Mouse (Mus musculus) brain, embryonic 18.5 days (tissue): Measurements from ENCODE around the gene Mdm2.

Experiments
- DNase-seq: peaks from one replicate; pipeline ENCODE4 v3.0.0-alpha.2; 2012; ENCODE audit warnings: low read depth, low spot score

The Mdm2 gene

DNA sequence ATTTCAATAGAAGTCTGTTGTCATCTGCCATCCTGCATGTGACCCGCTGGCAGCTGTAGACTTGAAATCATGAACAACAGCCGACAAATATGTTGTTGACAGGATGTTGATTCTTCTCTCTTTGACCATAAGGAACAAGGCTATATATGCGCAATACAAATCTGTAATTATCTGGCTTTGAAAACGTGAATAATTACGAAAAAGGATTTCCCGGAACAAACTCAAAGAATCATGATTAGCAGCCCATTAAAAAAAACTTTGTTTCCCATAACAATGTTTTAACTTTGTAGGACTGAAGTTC lies 53.9 kb downstream of the Mdm2 start:
- DNase-seq, result no peak

DNA sequence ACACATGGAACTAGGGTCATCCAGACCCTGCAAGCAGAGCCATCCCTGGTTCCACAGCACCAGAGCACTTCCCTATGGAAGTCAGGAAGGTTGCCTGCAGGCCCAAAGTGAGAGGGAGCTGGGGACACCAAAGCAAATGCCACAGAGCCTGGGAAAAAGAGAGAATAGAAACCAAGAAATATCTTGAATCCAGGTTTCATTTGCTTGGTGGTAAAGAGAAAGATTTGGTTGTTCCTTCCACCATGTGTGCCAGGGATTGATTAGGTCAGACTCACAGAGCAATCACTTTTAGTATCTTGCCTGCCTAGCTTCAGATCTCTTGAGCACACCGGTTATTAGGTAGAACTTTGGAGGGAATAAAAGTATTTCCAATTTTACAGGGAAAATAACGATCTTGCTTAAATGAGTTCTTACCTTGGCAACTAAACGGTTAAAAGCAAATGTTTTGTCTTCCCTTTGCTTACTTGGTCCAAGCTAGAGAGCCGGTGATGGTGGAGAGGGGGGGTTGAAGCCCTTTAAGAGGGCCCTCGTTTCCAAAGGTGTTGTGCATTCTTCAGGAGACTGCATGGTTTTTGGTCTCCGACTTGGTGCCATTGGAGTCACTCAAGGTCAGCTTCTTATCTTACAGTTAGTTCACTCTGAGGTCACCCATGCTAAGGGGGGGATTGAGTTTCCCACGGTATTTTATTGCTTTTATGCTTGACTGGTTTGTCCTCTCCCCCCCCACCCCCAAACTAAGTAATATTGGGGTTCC lies 54.5 kb downstream of the Mdm2 start:
- DNase-seq, result no peak

- DNase-seq, result no peak
Measured at GRCm38 (mm10) chr10:117655460-117655859, 55.1 kb downstream of the Mdm2 start.

DNA sequence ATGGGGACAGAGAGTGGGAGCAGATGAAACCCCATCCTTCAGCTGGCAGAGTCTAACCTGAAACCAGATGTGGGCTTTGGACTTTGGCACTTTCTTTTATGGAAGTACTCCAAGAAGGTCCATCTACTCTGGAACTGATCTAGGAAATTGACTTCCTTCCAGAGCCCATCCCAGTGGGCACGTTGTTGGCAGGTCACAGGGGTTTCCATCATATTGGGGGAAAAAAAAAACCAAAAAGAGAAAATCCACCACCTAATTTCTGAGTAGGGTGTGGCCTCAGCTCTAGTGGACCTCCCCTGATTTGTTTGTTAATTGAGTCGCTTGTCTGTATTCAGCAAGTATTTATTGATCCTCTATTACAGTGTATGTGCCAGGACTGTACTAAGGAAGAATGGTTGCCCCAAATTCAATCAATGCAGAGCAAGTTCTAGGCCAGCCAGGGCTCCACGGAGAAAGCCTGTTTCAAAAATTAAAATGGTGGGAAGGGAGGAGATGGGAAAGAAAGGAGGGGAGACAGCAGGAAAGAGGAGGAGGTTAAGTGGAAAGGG lies 55.9 kb downstream of the Mdm2 start:
- no peak for DNase-seq

- no peak for DNase-seq
Measured at GRCm38 (mm10) chr10:117653779-117654173, 56.8 kb downstream of the Mdm2 start.

GRCm38 (mm10) chr10:117652930-117653778 lies 57.4 kb downstream of the Mdm2 start:
- no peak for DNase-seq

DNA sequence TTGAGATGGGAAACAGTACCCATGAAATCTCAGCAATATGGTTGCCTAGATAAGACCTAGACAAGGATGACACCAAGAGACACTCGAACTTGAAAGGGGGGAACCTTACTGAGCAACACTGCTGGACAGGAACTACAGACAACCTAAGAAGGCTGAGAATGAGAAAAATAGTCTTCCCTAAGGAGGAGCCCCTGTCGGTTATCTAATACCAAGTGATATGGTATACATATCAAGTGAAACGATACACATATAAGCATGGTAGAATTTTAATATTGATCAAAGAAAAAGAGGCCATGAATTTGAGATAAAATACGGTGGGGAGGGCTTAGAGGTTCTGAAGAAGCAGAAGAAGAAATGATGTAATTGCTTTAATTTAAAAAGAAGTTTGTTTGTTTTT lies 58.2 kb downstream of the Mdm2 start:
- no peak for DNase-seq

- DNase-seq, result no peak
Measured at GRCm38 (mm10) chr10:117651587-117652377, 58.8 kb downstream of the Mdm2 start.

GRCm38 (mm10) chr10:117650725-117651124 lies 59.8 kb downstream of the Mdm2 start:
- no peak for DNase-seq

GRCm38 (mm10) chr10:117650042-117650655 lies 60.4 kb downstream of the Mdm2 start:
- no peak for DNase-seq

GRCm38 (mm10) chr10:117649292-117650041 lies 61.1 kb downstream of the Mdm2 start:
- no peak for DNase-seq

DNA sequence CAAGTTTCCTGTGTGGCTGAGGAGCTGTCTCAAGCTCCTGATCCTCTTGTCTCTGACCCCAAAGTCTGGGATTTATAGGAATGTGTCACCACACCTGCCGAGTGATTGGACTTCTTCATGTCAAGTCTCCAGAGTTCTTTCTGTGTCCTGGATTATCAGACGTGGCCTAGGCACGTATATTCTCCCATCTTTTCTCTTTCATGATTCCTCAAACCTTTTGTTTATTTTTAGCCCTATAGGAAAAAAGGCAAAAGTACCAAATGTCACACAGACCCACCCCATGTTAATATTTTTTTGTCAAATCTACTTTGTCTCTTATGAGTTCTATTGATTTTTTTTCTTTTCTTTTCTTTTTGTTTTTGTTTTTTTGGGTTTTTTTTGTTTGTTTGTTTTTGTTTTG lies 61.9 kb downstream of the Mdm2 start:
- DNase-seq, result no peak

GRCm38 (mm10) chr10:117647964-117648472 lies 62.5 kb downstream of the Mdm2 start:
- DNase-seq, result no peak

- peak; percentile 32 for DNase-seq
Measured at GRCm38 (mm10) chr10:117647158-117647505, 63.4 kb downstream of the Mdm2 start.

- DNase-seq, result no peak
Measured at GRCm38 (mm10) chr10:117646482-117647157, 63.9 kb downstream of the Mdm2 start.

DNA sequence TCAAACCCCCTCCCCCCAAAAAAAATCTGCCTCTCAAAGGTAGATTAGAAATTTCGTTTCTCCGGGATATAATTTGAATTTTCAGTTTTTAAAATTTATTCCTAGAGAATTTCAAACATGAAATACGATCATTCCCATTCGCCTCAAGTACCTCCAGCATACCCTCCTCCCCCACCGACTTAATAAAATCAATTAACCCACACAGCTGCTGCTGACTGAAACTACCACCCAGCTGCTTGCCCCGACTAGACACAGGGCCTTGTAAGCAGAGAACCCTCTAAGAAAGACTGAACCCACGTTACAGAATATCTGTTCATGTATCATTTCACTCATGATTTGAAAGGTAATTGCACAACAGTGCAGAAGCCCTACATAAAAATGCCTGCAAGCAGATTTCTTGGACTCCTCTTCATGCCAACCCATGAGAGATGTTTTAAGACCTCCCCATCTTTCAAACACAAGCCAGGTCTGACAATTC lies 65.0 kb downstream of the Mdm2 start:
- no peak for DNase-seq

- no peak for DNase-seq
Measured at GRCm38 (mm10) chr10:117644828-117645227, 65.7 kb downstream of the Mdm2 start.

DNA sequence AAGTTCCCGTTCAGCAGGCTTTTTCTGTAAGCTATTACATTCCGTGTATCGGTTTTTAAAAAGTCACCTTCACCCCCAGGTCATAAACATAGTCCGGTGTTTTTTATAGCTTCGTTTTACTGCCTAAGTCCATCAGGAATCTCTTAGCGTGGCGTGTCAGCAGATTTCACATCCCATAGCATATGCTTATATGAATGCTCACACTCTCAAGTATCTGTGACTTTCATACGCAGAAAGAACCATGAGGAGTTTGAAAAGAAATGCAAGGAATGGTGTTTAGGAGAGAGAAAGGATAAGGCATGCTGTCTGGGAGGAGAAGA lies 66.2 kb downstream of the Mdm2 start:
- DNase-seq, result no peak

- no peak for DNase-seq
Measured at GRCm38 (mm10) chr10:117643711-117644428, 66.7 kb downstream of the Mdm2 start.

DNA sequence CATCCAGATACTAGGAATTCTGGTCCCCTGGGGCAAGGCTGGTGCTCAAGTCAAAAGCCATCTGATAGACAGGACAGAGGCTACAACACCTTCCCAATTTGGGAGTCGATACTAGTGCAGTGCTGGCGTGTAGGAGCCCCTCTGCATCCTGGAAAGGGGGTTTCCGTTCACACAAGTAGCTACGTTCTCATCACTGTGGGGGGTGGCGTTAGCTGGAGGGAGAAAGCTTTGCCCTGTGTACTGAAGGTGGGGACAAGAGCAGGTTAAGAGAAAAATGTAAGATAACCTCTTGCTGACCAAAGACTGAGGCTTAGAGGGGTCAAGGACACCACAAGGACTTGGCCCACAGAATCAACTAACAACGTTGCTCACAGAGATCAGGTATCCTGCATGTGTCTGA lies 67.3 kb downstream of the Mdm2 start:
- DNase-seq, result no peak
